Mouse (Mus musculus) CH12F3 (cell line): ENCODE data around the gene Ang.

Experiments used
- in situ Hi-C: fragments of 300-500 bp; cut with MboI; formaldehyde crosslinking; loops from 2 replicates; pipeline ENCODE4 v1.14.3; 2020; ENCODE audit warnings: low sequenced_read_pairs

Gene Ang

DNA sequence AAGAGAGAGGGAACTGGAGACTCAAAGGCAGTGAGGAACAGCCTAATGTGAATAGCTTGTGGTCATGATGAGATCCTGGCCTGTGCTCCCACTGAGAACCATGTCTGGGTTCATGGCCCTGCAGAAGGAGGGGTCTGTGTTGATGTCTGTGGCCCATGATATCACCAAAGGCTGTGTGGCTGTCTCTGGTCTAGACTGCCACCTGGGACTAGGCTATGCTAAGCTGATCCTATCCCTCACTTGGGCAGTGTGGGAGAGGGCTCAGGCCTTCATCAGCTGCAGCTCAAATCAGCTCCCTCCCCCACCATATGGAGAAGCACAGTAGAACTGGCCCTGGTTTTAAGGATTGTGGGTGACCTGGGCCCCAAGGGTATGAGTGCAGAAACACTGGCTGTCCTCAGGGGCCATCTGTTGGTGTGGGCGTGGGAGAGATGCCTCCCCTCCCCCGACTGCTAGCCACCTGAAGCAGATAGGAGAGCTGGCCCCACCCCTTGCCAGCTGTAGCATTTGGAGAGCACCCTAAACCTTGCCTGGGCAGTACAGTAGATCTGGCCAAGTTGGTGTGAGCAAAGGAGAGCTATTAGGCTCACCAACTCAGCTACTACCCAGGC is 36.8 kb downstream of the Ang start:
- in situ Hi-C loops = no loop called here

DNA sequence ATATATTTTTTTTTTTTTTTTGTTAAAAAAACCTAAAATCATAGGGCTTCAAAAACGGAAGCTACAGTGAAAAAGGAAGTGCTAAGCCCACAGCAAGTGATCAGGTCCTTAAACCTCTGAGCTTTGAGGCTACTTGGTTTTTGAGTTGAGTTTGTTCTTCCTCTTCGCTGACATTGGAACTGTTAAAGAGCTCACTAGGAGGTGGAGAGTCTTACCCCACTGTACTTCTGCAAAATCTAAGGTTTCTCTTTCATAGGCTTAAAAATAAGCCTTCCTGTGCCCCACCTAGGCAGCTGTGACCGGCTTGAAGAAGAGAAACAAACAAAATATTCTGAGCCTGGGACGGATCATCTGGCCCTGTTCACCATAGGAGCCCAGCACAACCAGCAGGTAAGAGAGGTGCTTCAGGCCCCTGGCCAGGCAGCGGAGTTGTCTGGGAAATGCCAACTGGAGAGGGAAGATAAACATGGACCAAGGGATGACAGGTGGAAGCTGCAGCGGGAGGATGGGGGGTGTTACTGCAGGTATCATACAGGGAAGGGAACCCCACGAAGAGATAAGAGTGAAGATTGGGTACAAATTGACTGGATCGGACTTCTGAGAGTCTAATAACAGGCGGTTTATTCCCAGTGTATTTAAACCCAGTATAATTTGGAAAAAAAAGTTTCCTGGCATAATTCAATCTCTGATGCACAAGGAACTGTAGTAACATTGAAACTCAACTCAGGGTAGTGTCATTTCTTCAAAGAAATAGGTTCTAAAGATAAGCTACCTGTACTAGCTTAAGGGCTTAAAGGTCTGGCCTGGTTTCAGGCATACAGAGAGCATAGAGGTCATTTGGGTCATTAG is 38.0 kb downstream of the Ang start:
- in situ Hi-C loops = no loop called here

DNA sequence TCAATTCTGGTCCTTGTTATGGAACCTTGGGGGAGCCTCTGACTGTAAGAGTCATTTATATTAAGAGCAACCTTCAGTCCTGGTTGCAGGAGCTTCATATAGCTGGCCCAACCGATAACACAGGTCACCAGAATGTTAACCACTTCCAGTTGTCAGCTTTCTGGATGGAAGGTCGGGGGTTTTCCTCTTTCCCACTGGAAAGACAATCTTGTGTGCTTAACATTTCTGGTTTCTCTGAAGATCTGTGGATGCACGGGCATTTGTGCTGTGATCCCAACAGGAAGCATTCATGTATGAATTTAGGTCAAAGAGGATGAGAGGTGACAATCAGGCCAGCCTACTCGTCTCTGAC is 38.6 kb downstream of the Ang start:
- in situ Hi-C loops = no loop called here

DNA sequence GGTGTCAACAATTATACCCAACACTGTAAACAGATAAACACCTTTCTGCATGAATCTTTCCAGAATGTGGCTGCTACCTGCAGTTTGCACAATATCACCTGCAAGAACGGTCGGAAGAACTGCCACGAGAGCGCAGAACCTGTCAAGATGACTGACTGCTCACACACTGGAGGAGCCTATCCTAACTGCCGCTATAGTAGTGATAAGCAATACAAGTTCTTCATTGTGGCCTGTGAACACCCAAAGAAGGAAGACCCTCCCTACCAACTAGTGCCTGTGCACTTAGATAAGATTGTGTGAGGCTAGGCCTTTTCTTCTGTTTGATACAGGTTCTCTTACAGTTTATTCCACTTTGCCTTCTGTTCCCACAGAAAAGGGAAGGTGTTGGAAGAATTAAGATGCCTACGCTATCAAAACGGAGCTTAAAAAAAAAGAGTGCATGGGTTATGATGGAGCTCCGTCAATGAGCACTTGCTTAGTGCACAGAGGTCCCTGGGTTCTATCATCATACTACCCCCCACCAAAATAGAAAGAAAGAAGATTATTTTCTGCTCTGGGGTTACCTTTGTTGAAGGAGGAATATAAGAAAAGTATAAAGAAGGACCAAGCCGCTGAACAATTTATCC is 39.5 kb downstream of the Ang start:
- in situ Hi-C loops = no loop called here

DNA sequence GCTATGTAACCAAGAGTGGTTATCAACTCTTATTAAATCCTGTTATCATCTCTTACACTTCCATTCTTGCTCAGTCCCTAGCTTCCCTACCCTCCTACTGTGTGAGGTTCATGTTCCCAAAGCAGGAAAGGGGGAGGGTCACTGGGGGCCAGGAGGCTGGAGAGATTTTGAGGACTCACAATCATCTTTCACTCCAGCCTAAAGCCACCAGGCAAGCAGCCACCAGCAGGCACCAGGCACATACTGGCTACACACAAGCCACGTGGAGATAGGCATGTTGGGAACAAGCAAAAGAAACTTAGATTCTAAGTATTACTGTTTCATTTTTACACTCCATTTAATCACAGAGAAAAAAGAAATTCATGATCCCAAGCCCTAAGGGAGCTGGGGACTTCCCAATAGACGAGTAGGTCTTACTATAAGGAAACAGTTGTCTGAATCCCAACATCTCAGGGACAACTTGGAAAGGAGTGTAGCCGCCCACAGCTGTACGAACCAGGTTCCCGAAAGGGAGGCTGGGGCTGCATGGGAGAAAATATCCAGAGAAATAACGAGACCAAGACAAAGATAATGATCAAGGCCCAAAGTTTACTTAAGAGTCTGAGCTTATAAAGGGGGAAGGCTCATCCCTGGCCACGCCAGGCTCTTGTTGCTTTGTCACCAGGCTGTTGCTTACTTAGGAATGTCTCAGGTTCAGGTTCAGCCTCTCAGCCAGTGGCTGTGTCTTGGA is 40.3 kb downstream of the Ang start:
- in situ Hi-C loops = no loop called here

DNA sequence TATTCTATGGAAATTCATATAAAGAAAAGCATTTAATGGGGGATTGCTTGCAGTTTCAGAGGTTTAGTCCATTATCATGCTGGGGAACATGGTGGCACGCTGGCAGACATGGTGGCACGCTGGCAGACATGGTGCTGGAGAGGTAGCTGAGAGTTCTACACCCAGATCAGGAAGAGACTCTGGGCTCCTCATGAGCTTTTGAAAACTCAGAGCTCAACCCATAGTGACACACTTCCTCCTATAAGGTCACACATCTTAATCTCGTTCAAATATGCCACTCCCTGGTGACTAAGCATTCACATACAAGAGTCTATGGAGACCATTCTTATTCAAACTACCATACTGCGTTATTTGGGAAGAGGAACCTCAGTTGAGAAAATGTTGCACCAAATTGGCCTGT is 41.4 kb downstream of the Ang start:
- in situ Hi-C loops = no loop called here

DNA sequence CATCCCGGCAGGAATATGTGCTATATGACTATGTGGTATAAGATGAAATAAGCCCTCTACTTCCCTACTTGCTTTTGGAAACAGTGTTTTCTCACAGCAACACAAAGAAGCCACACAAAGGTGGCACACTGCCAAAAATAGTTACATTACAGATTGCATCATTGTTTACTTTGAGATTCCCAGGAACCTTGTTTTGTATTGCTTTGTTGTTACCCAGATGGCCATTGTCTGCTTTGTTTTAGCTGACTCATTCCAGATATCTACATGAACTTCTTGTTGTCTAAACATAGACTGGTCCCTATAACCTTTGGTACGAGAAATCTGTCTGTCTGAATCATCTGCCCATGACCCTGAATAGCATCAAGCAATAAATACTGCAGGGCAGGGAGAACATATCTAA is 49.4 kb downstream of the Ang start:
- in situ Hi-C loops = no loop called here

DNA sequence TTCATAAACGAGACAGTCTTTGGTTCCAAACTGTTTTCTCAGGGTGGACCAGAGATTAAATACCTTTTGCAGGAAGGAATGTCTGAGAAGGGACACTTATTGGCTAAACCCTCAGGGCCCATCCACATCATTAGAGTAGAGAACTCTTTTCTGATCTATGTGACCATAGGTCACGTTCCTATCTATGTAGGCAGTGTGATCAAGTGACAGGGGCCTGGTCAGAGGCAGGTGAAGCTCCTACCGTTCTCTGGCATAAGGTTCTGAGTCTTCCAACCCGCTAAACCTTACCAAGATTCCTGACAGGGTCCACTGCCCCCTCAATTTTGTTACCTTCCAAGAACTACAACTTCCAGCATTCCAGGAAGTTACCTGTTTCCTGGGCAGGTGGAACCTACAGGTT is 51.2 kb downstream of the Ang start:
- in situ Hi-C loops = no loop called here

DNA sequence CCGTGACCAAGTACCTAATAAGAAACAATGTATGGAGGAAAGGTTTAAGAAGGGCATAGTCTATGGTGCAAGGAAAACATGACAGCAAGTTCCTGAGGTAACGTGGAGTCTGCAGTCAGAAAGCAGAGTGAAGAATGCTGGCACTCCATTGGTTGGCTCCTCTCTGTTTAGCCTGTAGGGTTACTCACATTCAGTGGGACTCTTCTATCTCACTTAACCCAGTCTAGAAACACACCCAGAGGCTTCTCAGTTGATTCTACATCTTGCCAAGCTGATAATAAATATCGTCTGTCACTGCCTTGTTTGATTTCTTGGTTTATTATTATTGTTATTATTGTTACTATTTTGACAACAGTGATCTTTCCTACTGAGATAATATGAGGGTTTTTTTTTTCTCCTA is 51.6 kb downstream of the Ang start:
- in situ Hi-C loops = no loop called here

DNA sequence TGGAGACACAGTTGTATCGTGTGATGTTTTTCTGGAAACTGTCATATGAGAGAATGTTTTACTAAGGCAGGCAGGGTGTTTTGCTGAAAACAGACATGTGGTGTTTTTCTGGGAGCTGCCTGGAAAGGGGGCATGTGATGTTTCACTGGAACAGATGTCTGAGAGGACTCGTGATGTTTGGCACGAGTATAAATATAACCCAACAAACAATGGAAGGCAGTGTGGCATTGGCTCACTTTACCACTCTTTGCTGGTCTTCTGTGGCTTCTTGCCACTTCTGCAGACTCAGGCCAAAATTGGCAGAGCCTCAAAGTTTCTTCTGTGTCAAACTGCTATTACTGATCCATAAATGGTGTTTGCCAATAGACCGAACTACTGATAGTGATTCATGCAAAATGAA is 52.3 kb downstream of the Ang start:
- in situ Hi-C loops = no loop called here

DNA sequence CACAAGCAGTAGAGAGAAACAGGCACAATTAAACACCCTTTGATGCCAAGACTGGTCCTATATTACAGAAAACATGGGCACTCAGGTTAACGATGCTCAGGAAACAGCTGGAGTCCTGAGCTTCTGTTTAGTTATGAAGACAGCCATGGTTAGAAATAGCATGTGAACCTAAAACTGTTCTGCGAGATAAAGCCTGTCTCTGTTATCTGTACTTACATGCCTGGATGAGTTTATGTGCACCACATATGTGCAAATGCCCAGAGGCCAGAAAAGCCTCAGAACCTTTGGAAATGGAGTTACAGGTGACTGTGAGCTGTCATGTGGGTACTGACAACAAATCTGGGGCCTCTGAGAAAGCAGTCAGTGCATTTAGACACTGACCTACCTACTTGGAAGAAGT is 53.0 kb downstream of the Ang start:
- in situ Hi-C loops = no loop called here

DNA sequence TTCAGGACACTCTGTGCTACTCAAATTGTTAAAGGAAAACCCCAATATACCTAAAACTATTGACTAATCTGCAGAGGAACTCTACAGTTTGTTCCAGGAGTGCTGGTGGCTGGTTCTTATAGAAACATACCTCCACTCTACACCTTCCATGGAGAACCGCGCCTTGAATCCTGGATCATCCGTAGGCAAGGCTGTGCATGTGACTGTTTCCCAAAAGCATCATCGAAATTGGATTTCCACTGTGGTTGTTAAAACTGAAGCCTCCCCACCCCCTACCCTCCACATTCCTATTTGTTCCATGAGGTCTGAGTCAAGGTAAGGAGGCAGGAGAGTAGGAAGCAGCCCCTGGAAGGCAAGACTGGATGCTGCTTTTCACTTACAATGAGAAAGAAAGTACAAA is 53.5 kb downstream of the Ang start:
- in situ Hi-C loops = no loop called here

DNA sequence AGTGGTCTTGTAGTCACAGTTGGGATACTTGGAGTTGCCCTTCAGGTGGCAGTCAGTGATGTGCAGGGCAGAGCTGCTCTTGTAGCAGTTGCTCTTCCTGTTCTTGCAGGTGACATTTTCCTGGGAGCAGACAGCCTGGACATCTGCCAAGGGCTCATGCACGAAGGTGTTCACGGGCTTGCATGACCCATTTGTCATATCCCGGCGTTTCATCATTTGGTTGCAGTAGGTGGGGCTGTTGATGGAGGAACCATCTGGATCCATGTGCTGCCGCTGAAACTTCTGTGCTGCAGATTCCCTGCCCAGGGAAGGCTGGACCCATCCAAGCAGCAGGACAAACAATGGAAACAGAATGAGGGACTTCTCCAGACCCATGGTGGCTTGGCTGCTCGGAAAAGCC is 54.6 kb downstream of the Ang start:
- in situ Hi-C loops = no loop called here

DNA sequence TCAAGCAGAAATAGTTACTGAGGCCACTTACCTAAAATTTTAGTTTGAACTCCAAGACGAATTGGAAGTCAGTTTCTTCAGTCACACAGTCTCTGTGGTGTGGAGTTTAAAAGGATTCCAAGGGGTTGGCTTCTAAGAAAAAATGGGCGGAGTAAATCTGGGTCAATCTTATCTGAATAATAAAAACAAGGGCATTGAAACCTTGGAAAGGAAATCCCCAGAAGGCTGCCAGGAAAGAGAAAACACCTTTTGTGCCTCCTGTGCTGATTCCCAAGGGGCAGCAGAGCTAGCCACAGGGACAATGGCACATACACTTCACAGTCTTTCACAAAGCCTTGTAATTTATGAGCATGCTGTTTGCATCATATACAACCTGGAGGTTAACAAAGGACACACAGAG is 55.7 kb downstream of the Ang start, which contains the start of gene Rnase1:
TSS of gene Rnase1 (minus strand) at position 101 of the 400 bp plus-strand sequence.
- in situ Hi-C loops = no loop called here

DNA sequence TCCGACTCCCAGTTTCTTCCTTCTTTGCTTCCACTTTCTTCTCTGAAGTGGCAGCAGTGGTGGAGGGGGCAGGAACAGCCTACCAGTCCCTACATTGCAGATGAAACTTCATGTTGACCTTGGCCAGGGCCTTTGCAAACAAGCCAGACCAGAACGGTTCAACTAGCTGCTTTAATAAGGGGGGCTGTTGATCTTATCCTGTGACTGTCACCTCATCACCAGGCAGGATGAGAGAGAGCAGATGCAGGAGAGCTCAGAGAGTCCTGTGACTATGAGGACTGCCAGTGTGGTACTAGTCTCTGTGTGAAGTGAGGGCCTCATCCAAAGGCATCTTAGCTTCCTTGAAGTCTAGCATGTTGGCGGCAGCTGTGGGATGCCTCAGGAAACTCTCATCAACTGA is 57.1 kb downstream of the Ang start:
- in situ Hi-C loops = no loop called here

DNA sequence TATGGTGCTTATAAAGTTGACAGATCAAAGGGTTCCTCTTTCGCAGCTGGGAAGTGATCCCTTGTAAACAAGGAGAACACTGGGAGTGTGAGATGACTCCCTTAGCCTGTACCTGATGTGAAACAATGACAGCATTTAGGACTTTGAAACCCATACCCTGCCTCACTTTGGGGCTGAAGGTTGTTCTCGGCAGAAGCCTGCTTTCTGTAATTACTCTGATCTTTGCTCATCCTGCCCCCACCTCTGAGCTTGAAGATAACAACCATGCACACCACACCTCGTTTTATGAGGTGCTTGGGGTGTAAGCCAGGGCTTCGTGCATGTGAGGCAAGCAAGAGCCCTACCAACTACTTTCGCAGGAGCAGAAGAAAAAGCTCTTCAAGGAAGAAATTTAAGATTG is 58.2 kb downstream of the Ang start:
- in situ Hi-C loops = no loop called here

DNA sequence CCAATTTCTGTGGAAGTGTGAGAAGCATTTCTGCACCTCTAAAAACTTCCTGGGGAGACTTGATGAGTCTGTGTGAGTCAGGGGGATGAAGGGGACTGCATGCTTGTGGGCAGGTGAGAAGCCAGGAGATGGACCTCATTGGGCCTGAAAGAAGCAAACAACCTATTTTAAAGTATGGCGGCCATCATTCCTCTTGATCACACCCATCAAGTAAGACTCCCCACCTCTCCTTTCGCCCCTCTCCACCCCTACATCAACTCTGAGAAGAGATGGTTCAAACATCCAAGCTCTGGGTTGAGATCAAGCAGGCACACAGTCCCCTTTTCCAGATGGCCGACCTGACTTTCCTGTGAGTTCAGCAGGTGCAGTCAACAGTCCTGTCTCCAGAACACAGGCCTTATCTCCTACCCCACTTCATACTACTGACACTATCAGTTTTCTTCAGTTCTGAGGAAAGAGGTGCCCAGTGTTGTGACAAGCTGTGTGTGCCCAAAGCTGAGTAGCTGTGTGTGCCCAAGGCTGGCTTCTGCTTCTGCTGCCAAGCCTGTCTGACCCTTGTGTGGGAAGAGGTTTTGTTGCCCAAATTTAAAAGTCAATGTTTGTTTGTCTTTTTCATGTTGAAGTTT is 59.4 kb downstream of the Ang start:
- in situ Hi-C loops = no loop called here
